Mouse (Mus musculus): ENCODE data around the gene Ntsr1. TPM values are rescaled to one million over a fixed set of nuclear protein-coding genes. Genes with fewer than 3 reads are reported as not detected.

Ntsr1 gene
- polyA plus RNA-seq, 1 experiment from 2014 or later: 0.11 TPM

DNA sequence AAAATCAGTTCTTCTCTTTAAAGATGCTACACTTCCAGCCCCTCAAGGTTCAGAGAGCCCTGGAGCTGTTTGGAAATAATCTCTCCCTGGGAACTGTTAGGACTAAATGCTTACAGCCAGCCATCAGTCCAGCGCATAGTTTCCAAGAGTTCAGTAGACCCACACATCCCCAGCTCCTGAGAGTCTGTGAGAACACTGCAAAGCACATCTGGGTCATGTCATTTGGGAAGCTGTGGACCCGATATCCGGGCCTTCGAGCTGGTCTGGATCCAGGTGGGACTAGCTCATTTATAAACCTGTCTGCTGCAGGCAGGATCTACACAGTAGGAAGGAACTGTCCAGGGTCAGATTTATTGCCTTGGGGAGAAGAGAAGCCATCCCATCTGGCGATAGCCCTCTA, 11.1 kb downstream of the Ntsr1 start:
- no peaks in the 10 kb centered on the region for H3K9me3 ChIP-seq (ENCODE audit: control insufficient read depth, low read length)
- no peak for DNase-seq (ENCODE audit: low spot score)
- H3K36me3 ChIP-seq (ENCODE audit: control insufficient read depth, insufficient read depth, low read length): no peaks in the 10 kb centered on the region
- no peak overlapping the region for H3K4me2 ChIP-seq (replicated peaks; ENCODE audit: low read depth)
- no peak overlapping the region for H3K27ac ChIP-seq (replicated peaks)
- H3K9ac ChIP-seq (ENCODE audit: low read length): no peak overlapping the region
- ATAC-seq (ENCODE audit: low FRiP score, low TSS enrichment): no peak
- H3K27me3 ChIP-seq (ENCODE audit: control insufficient read depth, insufficient read depth, low read length): no peaks in the 10 kb centered on the region
- no peak overlapping the region for H3K4me3 ChIP-seq (ENCODE audit: low read depth, low read length)
- no peak for TF ChIP-seq EP300 (optimal IDR thresholded peaks at IDR 0.05)
- no peak for TF ChIP-seq CTCF (IDR thresholded peaks at IDR 0.05; ENCODE audit: low read depth)
- H3K4me1 ChIP-seq (replicated peaks; ENCODE audit: control insufficient read depth, insufficient read depth): no peaks in the 10 kb centered on the region
- 41% methylated on average over 5 of the region's 5 CpGs for WGBS

DNA sequence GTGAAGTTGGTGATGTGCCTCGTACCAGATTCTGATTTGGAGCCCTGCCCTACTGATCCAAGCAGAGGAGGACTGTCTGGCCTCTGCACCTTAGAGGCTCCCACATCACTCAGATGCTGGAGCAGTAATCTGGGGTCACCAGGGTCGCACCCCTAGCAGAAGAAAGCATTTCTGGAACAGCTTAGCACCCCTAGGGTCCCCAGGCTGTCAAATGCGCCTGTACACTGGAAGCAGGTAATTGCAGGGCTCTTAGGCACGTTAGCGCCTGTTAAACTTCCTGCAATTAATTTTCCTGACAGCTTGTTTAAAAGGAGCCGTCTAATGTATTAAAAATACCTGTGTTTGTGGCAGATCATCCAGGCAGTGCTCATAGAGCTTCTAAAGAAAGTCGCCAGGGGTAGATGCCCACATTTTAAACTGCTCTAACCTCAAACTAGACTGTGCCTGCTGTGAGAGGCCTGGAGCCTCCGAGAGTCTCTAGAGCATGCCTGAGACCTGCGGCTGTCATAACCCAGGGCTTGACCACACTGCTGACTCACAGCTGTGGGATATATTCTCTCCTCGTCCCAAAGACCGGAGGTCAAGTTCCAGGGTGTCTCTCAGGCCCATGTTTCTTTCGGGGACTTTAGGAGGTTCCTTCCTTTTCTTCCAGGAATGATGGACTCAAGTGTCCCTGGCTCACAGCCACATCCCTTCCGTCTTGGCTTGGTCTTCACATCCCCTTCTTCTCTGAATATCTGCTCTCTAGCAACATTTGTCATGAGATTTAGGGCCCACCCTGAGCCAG, 12.3 kb downstream of the Ntsr1 start:
- ATAC-seq (ENCODE audit: low FRiP score, low TSS enrichment) (peak; percentile 42; the same call in 1 of the 2 replicates), DNase-seq (ENCODE audit: low spot score) (no peak)
- WGBS: 28% methylated on average over 13 of the region's 13 CpGs
- Histone ChIP-seq H3K36me3 (ENCODE audit: control insufficient read depth, insufficient read depth, low read length) (no peaks in the 10 kb centered on the region), H3K4me3 (ENCODE audit: low read depth, low read length) (no peak overlapping the region), H3K27ac (replicated peaks) (no peak overlapping the region; the same call in 1 of the 2 replicates), H3K9me3 (ENCODE audit: control insufficient read depth, low read length) (no peaks in the 10 kb centered on the region), H3K27me3 (ENCODE audit: control insufficient read depth, insufficient read depth, low read length) (no peaks in the 10 kb centered on the region), H3K9ac (ENCODE audit: low read length) (no peak overlapping the region), H3K4me1 (replicated peaks; ENCODE audit: control insufficient read depth, insufficient read depth) (no peaks in the 10 kb centered on the region), H3K4me2 (replicated peaks; ENCODE audit: low read depth) (no peak overlapping the region)
- no peak for TF ChIP-seq EP300 (optimal IDR thresholded peaks at IDR 0.05)
- no peak for TF ChIP-seq CTCF (IDR thresholded peaks at IDR 0.05; ENCODE audit: low read depth)

- no peaks in the 10 kb centered on the region for H3K9me3 ChIP-seq (ENCODE audit: control insufficient read depth, low read length)
- no peak for DNase-seq (ENCODE audit: low spot score)
- H3K36me3 ChIP-seq (ENCODE audit: control insufficient read depth, insufficient read depth, low read length): no peaks in the 10 kb centered on the region
- H3K4me2 ChIP-seq (replicated peaks; ENCODE audit: low read depth): no peak overlapping the region
- H3K27me3 ChIP-seq (ENCODE audit: control insufficient read depth, insufficient read depth, low read length): no peaks in the 10 kb centered on the region
- TF ChIP-seq EP300 (optimal IDR thresholded peaks at IDR 0.05): no peak
- no peak for TF ChIP-seq CTCF (IDR thresholded peaks at IDR 0.05; ENCODE audit: low read depth)
- H3K4me3 ChIP-seq (ENCODE audit: low read depth, low read length): no peak overlapping the region
- no peak for ATAC-seq (ENCODE audit: low FRiP score, low TSS enrichment)
- H3K27ac ChIP-seq (replicated peaks): no peak overlapping the region
- no peak overlapping the region for H3K9ac ChIP-seq (ENCODE audit: low read length)
- 45% methylated on average over 3 of the region's 3 CpGs for WGBS
- H3K4me1 ChIP-seq (replicated peaks; ENCODE audit: control insufficient read depth, insufficient read depth): no peaks in the 10 kb centered on the region
Observed at GRCm38 (mm10) chr2:180513019-180513418, 13.2 kb downstream of the Ntsr1 start.

DNA sequence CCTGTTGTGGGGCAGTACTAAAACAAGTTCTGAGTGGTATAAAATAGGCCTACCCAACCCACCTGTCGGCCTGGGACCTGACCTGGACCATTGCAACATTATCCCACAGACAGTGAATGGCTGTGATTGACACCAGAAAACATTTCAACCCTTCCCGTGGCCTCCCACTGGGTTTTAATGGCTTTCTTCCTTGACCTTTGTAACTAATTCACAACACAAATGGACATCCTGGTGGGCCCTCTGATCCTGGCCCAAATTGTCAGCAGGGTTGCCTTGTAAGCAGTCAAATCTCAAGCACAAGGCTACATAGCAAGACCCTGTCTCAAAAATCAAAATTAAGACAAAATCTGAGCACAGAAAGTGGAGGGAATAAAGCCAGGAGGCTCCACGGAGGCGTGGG, 14.1 kb downstream of the Ntsr1 start:
- whole genome bisulfite sequencing: 74% methylated on average over 4 of the region's 4 CpGs
- Histone ChIP-seq H3K27ac (replicated peaks) (no peak overlapping the region), H3K36me3 (ENCODE audit: control insufficient read depth, insufficient read depth, low read length) (no peaks in the 10 kb centered on the region), H3K4me3 (ENCODE audit: low read depth, low read length) (no peak overlapping the region), H3K9ac (ENCODE audit: low read length) (no peak overlapping the region), H3K4me1 (replicated peaks; ENCODE audit: control insufficient read depth, insufficient read depth) (no peaks in the 10 kb centered on the region), H3K27me3 (ENCODE audit: control insufficient read depth, insufficient read depth, low read length) (no peaks in the 10 kb centered on the region), H3K4me2 (replicated peaks; ENCODE audit: low read depth) (no peak overlapping the region), H3K9me3 (ENCODE audit: control insufficient read depth, low read length) (no peaks in the 10 kb centered on the region)
- no peak for ATAC-seq (ENCODE audit: low FRiP score, low TSS enrichment)
- TF ChIP-seq EP300 (optimal IDR thresholded peaks at IDR 0.05) (no peak), CTCF (IDR thresholded peaks at IDR 0.05; ENCODE audit: low read depth) (no peak)
- DNase-seq (ENCODE audit: low spot score): no peak

DNA sequence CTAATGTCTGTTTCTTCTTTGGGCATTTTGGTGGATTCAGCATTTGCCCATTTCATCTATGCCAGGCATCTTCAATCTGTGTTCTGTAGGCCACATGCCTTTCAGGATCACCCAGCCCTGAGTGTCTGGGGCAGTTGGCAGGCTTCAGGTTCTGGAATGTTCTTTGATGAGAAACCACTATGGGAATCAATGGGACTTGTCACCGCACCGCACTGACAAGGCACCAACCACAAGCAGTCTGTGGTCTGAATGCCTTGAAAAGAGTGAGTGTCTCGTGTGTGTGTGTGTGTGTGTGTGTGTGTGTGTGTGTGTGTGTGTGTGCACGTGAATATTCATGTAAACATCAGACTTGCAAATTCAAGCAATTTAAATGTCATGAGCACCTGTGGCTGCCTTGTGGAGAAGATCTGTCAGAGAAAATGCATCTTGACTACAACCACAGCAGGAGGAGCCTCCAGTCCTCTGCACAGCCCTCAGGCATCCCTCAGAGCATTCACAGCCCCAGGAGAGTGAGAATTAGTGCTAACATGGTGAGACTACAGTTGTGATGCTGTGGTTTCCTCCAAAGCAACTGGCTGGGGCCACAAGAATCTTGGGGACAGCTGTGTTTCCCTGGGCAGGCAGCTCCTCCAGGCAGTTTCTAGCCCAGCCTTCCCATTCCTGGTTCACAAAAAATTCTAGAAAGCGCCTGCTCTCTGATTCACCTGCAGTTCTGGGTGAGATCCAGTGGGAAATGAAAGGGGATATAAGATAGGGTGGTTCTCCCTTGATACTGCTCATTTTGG, 21.9 kb downstream of the Ntsr1 start:
- H3K4me2 ChIP-seq (replicated peaks; ENCODE audit: low read depth): no peak overlapping the region
- no peak for ATAC-seq (ENCODE audit: low FRiP score, low TSS enrichment)
- 82% methylated on average over 5 of the region's 5 CpGs for WGBS

DNA sequence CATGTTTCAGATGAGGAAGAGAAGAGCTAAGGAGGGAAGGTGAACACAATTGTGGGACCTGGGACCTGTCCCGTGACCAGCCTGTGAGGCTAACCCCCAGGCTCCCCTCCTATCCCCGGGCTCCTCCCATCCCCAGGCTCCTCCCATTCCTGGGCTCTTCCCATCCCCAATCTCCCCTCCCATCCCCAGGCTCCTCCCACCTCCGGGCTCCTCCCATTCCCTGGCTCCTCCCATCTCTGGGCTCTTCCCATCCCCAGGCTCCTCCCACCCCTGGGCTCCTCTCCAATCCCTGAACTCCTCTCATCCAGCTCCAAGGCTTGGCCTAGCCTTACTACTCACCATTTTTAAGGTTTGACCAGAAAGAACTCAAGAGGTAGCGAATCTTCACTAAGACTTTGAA, 23.0 kb downstream of the Ntsr1 start:
- H3K36me3 ChIP-seq (ENCODE audit: control insufficient read depth, insufficient read depth, low read length): no peaks in the 10 kb centered on the region
- H3K4me1 ChIP-seq (replicated peaks; ENCODE audit: control insufficient read depth, insufficient read depth): no peaks in the 10 kb centered on the region
- DNase-seq (ENCODE audit: low spot score) (no peak), ATAC-seq (ENCODE audit: low FRiP score, low TSS enrichment) (no peak)
- 67% methylated on average over 4 of the region's 4 CpGs for WGBS
- no peak overlapping the region for H3K9ac ChIP-seq (ENCODE audit: low read length)
- H3K27me3 ChIP-seq (ENCODE audit: control insufficient read depth, insufficient read depth, low read length): no peaks in the 10 kb centered on the region
- no peak overlapping the region for H3K27ac ChIP-seq (replicated peaks)
- H3K9me3 ChIP-seq (ENCODE audit: control insufficient read depth, low read length): no peaks in the 10 kb centered on the region
- no peak overlapping the region for H3K4me2 ChIP-seq (replicated peaks; ENCODE audit: low read depth)
- TF ChIP-seq CTCF (IDR thresholded peaks at IDR 0.05; ENCODE audit: low read depth): no peak
- no peak for TF ChIP-seq EP300 (optimal IDR thresholded peaks at IDR 0.05)
- H3K4me3 ChIP-seq (ENCODE audit: low read depth, low read length): no peak overlapping the region

More for the DNA sequence above, 21.9 kb downstream of the Ntsr1 start:
- no peak overlapping the region for H3K27ac ChIP-seq (replicated peaks)
- TF ChIP-seq EP300 (optimal IDR thresholded peaks at IDR 0.05) (no peak), CTCF (IDR thresholded peaks at IDR 0.05; ENCODE audit: low read depth) (no peak)
- H3K27me3 ChIP-seq (ENCODE audit: control insufficient read depth, insufficient read depth, low read length): no peaks in the 10 kb centered on the region
- no peak for DNase-seq (ENCODE audit: low spot score)
- H3K9ac ChIP-seq (ENCODE audit: low read length): no peak overlapping the region
- H3K4me3 ChIP-seq (ENCODE audit: low read depth, low read length): no peak overlapping the region
- no peaks in the 10 kb centered on the region for H3K4me1 ChIP-seq (replicated peaks; ENCODE audit: control insufficient read depth, insufficient read depth)
- H3K36me3 ChIP-seq (ENCODE audit: control insufficient read depth, insufficient read depth, low read length): no peaks in the 10 kb centered on the region
- no peaks in the 10 kb centered on the region for H3K9me3 ChIP-seq (ENCODE audit: control insufficient read depth, low read length)

Measured in stomach, postnatal 0 days (tissue).